Mouse (Mus musculus) heart, embryonic 10.5 days (tissue): ENCODE data around the gene Klrb1c. TPM values are rescaled to one million over a fixed set of nuclear protein-coding genes. Genes with fewer than 3 reads are reported as not detected.

Experiments
- DNase-seq: peaks from one replicate; pipeline ENCODE4 v3.0.0-alpha.2; 2017; ENCODE audit warnings: low spot score
- H3K27ac ChIP-seq: fragments of 300-500 bp; sonication (generic); 2 replicates; pipeline ENCODE4 v1.5.1; 2016; ENCODE audit warnings: mild to moderate bottlenecking
- H3K27me3 ChIP-seq: fragments of 300-500 bp; sonication (generic); 2 replicates; pipeline ENCODE4 v1.6.1; 2016; ENCODE audit warnings: mild to moderate bottlenecking; ENCODE audit not compliant: poor library complexity, insufficient read depth, severe bottlenecking
- H3K36me3 ChIP-seq: fragments of 300-500 bp; sonication (generic); 2 replicates; pipeline ENCODE4 v1.6.1; 2016; ENCODE audit warnings: mild to moderate bottlenecking, moderate library complexity
- H3K4me1 ChIP-seq: fragments of 300-500 bp; sonication (generic); 2 replicates; pipeline ENCODE4 v1.6.1; 2016; ENCODE audit warnings: mild to moderate bottlenecking
- H3K4me3 ChIP-seq: fragments of 300-500 bp; sonication (generic); 2 replicates; pipeline ENCODE4 v1.5.1; 2016; ENCODE audit warnings: mild to moderate bottlenecking, moderate library complexity
- H3K9me3 ChIP-seq: fragments of 300-500 bp; sonication (generic); 2 replicates; pipeline ENCODE4 v1.6.1; 2016; ENCODE audit warnings: mild to moderate bottlenecking, moderate library complexity
- WGBS: fragments of 180-500 bp; shearing (Covaris S2); methylation state at CpG from one replicate; pipeline ENCODE4 v1.1.7; 2016; 5-methylcytosine and 5-hydroxymethylcytosine counted together
- polyA plus RNA-seq: library from polyadenylated mRNA; unstranded; fragments of >200 nt; fragmentation: Nextera tagmentation; extraction: Ambion mirVana; gene quantifications from 2 replicates; pipeline ENCODE4 v1.2.1, GENCODE M21; 2016

Gene Klrb1c
- polyA plus RNA-seq, 1 experiment from 2014 or later = 0.08 TPM

- H3K9me3 ChIP-seq = no peaks in the 10 kb centered on the region
- no peak for DNase-seq
- H3K36me3 ChIP-seq = no peaks in the 10 kb centered on the region
- WGBS = 79% methylated on average over 3 of the region's 3 CpGs
- no peak overlapping the region for H3K4me3 ChIP-seq
- H3K27me3 ChIP-seq = no peaks in the 10 kb centered on the region
- no peaks in the 10 kb centered on the region for H3K4me1 ChIP-seq
- no peak overlapping the region for H3K27ac ChIP-seq
Observed at GRCm38 (mm10) chr6:128732032-128732431, 57.0 kb downstream of the Klrb1c start.

Other genes with a start within 250 kb of the Klrb1c start
- gene A2ml1, start 207.6 kb downstream of the Klrb1c start, polyA plus RNA-seq = 0.20 TPM in 1 of 2 replicates, not detected in the other
- not detected in 2 replicates for gene Klrb1a, start 165.7 kb downstream of the Klrb1c start, polyA plus RNA-seq
- gene Clec2h, start 126.8 kb downstream of the Klrb1c start, polyA plus RNA-seq = not detected in 2 replicates
- not detected in 2 replicates for gene Klrb1, start 66.2 kb downstream of the Klrb1c start, polyA plus RNA-seq
- not detected in 2 replicates for gene Gm44511, start 37.1 kb upstream of the Klrb1c start, polyA plus RNA-seq
- gene Klrb1b, start 37.1 kb upstream of the Klrb1c start, polyA plus RNA-seq = not detected in 2 replicates
- gene Clec2i, start 98.4 kb upstream of the Klrb1c start, polyA plus RNA-seq = not detected in 2 replicates
- gene BC035044, start 101.9 kb upstream of the Klrb1c start, polyA plus RNA-seq = 0.49 and 0.70 TPM in 2 replicates
- gene Clec2g, start 145.2 kb upstream of the Klrb1c start, polyA plus RNA-seq = not detected in 2 replicates